In genomic region chr16:13422522-13422921, GRCm38 (mm10) we compare ENCODE assay signal across 17 mouse cellular contexts.
"Had no signal": no experiment of that assay in that cellular context is flagged by ENCODE, and none has a peak within 500 bp of the region (broad histone marks: within the 10 kb centered on the region; RNA-seq: fewer than 3 reads in every experiment).

No protein-coding gene starts in this region.

- ATAC-seq: lung, postnatal 0 days; midbrain, embryonic 13.5 days; midbrain, embryonic 15.5 days had no signal

- DNase-seq: lung, adult 2 months; lung, postnatal 14 days; lung, postnatal 36 days; right cerebral cortex, postnatal 14 days; thymus, adult 2 months; thymus, postnatal 25 days; thymus, postnatal 4 days had no signal

- H3K4me2 ChIP-seq: lung, embryonic 15.5 days; midbrain, embryonic 11.5 days; midbrain, embryonic 13.5 days; midbrain, embryonic 15.5 days; neural tube, embryonic 12.5 days; stomach, embryonic 15.5 days had no signal

- H3K27ac ChIP-seq: lung, embryonic 15.5 days; macrophage; midbrain, embryonic 13.5 days; midbrain, embryonic 15.5 days; neural tube, embryonic 12.5 days; stomach, embryonic 15.5 days; stomach, postnatal 0 days had no signal

- H3K9me3 ChIP-seq: lung, embryonic 15.5 days; megakaryocyte, embryonic 14.5 days; midbrain, embryonic 13.5 days; midbrain, embryonic 15.5 days; neural tube, embryonic 12.5 days; stomach, embryonic 15.5 days had no signal

- H3K4me3 ChIP-seq: lung, embryonic 15.5 days; megakaryocyte, embryonic 14.5 days; midbrain, embryonic 13.5 days; midbrain, embryonic 15.5 days; neural tube, embryonic 12.5 days; stomach, embryonic 15.5 days had no signal

- H3K27me3 ChIP-seq: lung, embryonic 15.5 days; midbrain, embryonic 13.5 days; midbrain, embryonic 15.5 days; neural tube, embryonic 12.5 days; stomach, embryonic 15.5 days had no signal

- H3K9ac ChIP-seq: lung, embryonic 15.5 days; midbrain, embryonic 13.5 days; midbrain, embryonic 15.5 days; neural tube, embryonic 12.5 days; stomach, embryonic 15.5 days had no signal

- H3K4me1 ChIP-seq: midbrain, embryonic 13.5 days; midbrain, embryonic 15.5 days; neural tube, embryonic 12.5 days; stomach, embryonic 15.5 days had no signal

- H3K36me3 ChIP-seq: lung, embryonic 15.5 days; midbrain, embryonic 13.5 days; midbrain, embryonic 15.5 days; neural tube, embryonic 12.5 days had no signal
